Mouse (Mus musculus): ENCODE results near the gene Pold3.

- TF ChIP-seq CTCF (IDR thresholded peaks at IDR 0.05; ENCODE audit: low read depth, low read length) (no peak), POLR2A (IDR thresholded peaks at IDR 0.05; ENCODE audit: borderline replicate concordance, low read depth, low read length) (no peak)
These were observed 9.9 kb downstream of the Pold3 start for GRCm38 (mm10) chr7:100111506-100111905.
